Mouse (Mus musculus) liver, adult 2 months (tissue): Measurements from ENCODE around the gene Nudt5.

Experiments
- CTCF ChIP-seq: fragments of 200-500 bp; IDR thresholded peaks from 2 replicates; pipeline ENCODE4 v1.5.1; 2011; ENCODE audit warnings: low read depth, low read length, control low read depth
- POLR2A ChIP-seq: fragments of 200-500 bp; IDR thresholded peaks from 2 replicates; pipeline ENCODE4 v1.6.1; 2011; ENCODE audit warnings: low read length, control low read depth; ENCODE audit not compliant: insufficient read depth; ENCODE audit errors: extremely low read depth

GRCm38 (mm10) chr2:5821264-5821663, 23.6 kb upstream of the Nudt5 start:
- no peak for TF ChIP-seq CTCF
- no peak for TF ChIP-seq POLR2A
